Mouse (Mus musculus) liver, adult (tissue): Measurements from ENCODE around the gene Srcin1.

ENCODE experiments used
- GATA4 ChIP-seq: IDR thresholded peaks from 2 replicates; pipeline ENCODE4 v1.6.1; 2014; ENCODE audit warnings: mild to moderate bottlenecking, low read length; ENCODE audit not compliant: insufficient replicate concordance

Gene Srcin1

DNA sequence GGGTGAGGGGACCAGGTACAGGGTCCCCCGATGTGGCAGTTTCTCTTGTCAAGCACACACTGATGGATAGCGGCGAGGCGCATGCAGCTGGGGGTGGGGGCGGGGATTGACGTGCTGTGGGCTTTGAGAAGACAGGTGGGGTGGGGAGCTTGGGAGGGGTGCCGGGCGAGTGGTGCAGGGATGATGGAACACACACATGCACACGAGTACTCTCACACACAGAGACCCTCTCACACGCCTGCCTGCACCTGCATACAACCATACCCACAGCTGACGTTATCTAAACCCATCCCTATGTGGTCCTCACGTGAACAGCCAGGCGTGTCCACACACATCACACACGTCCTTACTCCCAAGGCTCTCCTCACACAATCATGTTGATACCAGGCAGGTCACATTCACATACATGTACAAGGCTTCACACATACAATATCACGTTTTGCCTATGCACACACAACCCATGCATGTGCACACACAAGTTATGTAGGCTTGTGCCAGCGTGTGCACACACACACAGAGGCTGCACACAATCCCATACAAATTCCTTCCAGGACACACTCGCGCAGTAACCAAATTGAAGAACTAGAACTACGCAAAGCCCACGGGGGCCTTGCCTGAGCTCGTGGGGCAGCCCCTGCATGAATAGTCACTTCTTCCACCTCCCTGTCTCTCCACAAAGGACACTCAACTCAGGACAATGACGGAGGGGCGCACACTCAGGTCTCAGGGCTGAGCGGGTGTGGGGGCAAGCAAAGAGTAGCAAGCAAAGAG lies 66.1 kb downstream of the Srcin1 start:
- no peak for TF ChIP-seq GATA4

DNA sequence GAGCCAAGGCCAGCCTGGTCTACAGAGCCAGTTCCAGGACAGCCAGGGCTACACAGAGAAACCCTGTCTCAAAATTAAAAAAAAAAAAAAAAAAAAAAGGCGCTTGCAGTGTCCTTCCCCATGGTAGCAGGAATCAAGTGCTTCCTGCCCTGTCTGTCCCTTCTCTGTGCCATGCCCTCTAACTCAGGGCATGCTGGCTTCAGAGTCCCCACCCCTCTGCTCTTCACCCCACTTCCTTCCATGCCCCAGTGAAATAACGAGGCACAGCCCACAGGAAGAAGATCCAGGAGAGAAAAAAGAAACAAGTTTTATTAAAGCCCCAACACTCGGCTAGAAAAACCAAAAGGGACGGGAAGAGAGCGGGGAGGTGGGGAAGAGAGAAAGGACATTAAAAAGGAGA lies 66.9 kb downstream of the Srcin1 start:
- TF ChIP-seq GATA4: no peak

DNA sequence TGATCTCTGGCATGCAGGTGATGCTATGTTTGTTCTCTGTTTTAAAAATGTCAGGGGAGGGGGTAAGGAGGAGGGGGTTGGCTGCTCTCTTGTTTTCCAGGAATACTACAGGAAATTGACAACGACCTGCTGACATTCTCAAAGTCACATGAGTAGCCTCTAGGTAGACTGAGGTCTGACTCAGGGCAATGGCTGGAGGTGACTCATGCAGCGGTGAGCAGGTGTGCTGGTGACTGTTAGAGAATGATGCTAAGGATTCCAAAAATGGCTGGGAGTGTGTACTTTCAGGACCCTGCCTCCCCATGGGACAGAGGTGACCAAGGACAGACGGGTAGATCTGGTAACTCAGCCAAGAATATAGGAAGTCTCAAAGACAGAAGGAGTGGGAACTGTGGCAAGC lies 67.8 kb downstream of the Srcin1 start:
- TF ChIP-seq GATA4: no peak

DNA sequence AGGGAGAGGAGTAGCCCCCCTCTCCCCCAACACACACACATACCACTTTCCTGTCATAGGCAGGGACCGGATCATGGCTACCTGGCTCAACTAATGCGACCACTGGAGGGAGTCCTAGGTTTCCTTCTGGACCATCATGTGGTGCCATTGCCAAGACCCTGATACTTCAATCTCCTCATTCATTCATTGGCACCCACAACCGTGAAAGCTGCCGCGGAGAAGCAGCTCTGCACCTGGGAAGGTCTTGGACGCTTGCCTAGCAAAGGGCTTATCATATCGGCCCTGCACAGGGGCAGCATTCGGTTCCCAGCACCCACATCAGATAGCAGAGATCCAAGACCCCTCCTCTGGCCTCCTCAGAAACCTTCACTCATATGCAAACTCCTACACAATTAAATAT lies 69.7 kb downstream of the Srcin1 start:
- no peak for TF ChIP-seq GATA4

DNA sequence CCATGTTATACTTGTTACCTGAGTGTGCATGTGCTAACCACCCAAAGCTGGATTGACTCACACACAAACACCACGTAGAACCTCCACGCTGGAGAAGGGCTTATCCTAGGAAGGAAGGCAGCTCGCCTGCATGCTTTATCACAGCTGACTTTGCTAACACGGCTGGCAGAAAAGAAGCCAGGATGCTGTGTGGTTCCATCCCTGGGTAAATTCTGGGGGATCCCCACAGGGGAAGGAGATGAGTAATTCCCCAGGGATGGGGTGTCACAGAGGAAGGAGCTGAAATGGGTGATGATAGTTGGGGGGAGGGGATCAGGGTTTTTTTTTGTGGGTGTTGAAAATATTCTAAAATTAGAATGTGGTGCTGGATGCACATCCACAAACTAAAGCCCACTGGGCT lies 70.2 kb downstream of the Srcin1 start:
- TF ChIP-seq GATA4: no peak

DNA sequence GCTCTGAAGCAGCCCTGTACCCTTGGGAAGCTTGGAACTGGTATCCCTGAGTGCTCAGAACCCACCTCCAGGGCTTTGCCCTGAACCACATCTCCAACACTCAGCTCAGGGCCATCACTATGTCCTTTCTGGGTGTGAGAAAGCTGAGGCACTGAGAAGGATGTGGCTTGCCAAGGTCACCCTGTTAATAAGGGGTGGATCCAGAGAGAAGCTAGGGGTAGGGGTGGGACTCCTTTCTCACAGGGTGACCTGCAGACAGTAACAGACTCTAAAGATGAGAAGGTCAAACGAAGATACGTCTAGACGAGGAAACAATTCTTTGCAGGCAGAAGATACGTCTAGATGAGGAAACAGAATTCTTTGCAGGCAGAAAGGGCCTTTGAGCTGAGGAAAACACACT lies 73.1 kb downstream of the Srcin1 start:
- TF ChIP-seq GATA4: no peak

DNA sequence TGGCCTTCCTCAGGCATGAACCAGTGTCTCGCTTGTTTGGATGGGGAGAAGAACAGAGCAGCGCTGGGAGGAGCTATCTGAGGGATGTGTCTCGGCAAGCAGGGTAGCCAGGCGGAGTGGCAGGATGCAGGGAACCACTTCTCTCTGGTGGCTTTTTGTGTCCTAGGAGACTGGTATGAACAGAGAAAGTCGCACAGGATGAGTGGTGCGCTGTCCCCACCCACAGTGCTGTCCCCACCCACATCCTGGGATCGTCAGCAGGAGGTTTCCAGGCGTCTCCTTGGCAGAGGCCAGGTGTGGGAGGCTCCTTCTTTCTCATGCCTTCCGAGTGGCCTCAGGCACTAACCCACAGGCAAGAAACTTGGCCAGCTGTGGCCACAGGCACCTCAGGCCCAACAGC lies 73.6 kb downstream of the Srcin1 start:
- no peak for TF ChIP-seq GATA4

DNA sequence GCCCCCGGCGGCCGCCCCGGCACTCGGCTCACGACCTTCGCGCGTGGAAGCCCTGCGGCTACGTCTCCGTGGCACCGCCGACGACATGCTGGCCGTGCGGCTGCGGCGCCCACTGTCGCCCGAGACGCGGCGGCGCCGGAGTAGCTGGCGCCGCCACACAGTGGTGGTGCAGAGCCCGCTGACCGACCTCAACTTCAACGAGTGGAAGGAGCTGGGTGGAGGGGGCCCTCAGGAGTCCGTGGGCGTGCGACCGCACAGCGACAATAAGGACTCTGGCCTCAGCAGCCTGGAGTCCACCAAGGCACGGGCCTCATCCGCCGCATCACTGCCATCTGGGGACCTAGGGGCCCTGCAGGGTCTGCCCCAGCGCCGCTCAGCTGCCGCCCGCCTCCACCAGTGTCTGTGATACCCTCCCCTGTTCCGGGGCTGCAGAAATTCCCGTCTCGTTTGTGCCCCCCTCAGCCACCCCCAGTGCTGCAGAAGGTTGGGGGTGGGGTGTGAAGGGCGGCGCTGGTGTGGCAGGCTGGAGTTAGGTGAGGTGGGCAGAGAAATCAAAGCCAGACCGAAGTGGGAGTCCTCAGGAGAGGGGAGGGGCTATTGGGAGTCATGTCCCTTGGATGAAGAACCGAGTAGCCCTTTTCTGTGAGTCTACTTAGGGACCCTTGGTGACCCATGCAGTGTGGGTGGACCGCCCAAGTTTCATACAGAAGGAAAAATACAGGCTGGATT lies 75.1 kb downstream of the Srcin1 start:
- no peak for TF ChIP-seq GATA4

DNA sequence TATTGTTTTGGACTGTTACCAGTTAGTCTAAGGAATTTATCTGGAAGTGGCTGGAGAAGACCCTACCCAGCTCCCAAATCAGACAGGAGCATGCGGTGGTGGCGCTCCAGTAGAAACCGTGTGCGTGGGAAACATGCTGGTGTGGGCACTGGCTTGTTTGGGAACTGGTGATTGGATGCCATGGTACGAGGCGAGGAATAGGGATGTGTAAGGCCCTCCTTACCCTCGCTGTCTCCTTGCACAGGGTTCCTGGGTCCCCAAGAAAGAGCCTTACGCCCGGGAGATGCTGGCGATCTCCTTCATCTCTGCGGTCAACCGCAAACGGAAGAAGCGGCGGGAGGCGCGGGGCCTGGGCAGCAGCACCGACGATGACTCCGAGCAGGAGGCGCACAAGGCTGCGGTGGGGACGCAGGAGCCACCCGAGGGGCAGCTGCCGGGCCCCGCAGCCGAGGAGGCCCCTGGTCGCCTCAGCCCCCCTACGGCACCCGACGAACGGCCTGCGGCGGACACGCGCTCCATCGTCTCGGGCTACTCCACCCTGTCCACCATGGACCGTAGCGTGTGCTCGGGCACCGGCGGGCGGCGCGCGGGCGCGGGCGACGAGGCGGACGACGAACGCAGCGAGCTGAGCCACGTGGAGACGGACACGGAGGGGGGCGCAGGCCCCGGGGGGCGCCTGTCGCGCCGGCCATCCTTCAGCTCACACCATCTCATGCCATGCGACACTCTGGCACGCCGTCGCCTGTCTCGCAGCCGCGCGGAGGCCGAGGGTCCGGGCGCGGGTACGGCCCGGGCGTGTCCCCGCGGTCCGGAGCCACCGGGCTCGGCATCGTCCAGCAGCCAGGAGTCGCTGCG lies 75.9 kb downstream of the Srcin1 start, which contains the start of gene 4933428G20Rik:
TSS of gene 4933428G20Rik (minus strand) at position 476 of the 855 bp plus-strand sequence.
- no peak for TF ChIP-seq GATA4

DNA sequence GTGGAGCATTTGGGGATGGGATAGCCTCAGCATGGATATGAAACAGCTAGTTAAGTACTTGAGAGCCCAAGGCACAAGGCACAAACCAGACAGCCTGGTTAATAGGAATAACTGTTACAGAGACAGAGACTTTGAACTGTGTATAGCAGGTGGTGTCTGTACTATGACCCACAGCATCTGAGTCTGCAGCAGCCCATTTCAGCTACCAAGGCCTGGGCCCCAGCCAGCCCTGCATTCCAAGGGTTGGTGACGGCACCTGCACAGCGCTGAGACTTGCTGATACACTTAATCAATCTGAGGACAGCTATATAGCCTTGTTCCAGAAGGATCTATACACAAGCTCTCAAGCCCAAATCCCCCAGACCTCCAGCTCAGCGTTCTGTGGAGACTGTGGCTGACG lies 78.4 kb downstream of the Srcin1 start:
- TF ChIP-seq GATA4: no peak

DNA sequence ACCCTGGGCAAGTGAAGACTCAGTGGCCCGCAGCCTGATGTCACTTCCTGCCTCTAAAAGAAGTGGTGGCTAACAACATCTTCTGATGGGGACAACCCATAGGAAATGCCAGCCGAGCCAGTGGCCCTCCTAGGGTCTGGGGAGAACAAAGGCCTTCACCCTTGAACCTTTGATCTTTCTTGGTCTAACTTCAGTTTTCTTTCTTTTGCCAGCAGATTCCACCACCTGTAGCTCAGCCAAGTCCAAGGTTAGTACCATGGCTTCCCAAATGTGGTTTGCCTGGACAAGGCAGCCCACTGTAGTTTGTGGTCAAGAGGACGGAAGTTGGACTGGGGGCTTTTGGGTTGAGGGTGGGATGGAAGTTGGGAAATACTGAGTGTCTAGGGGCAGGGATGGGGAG lies 83.2 kb downstream of the Srcin1 start:
- no peak for TF ChIP-seq GATA4

DNA sequence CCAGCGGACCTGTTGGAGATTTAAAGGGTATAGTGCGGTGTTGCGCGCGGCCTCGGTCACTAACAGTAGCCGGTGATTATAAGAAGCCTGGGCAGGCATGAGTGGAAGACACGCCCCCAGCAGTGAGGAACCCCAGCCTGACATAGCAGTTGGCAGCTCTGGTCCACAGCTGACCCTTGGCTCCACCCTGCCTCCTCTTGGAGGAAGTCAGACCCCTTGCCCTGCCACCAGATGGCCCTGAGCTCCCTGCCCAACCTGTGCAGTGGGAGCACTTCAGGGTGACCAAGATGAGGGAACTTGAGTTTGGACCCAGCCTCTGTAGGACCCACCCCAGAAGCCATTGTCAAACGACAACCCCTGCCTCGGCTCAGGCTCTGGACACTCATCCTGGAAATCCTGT lies 84.3 kb downstream of the Srcin1 start:
- no peak for TF ChIP-seq GATA4

DNA sequence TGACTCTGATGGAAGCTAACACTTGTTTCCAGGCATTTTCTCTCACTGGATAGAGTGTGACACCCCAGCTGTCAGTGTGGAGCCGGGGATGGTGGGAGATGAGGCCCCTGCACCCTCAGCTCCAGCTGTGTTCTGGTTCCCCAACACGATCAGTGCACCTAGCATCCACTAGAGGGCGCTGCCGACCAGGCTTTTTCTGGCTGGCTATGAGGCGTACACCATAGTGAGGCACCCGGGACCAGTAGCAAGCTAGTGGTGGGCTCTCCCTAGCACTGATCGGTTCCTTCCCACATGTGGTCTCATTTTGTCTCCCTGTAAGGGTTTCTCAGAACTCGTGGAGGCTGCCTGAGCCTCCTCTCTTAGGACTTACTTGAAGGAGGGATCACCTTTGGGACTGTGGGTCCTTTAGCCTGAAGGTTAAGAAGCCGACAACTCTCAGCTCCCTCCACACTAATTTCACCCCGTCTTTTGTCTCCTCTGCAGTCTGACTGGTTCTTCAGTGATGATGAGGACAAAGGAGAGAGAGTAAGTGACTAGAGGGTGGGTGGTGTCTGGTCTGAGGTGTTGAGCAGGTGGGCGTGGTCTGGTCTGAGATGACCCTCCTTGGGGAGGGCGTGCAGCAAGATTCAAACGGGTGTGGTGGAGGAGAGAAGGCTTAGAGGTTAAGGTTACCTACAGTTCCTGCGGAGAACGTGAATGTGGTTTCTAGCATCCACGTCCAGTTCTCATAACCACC lies 86.2 kb downstream of the Srcin1 start:
- no peak for TF ChIP-seq GATA4

DNA sequence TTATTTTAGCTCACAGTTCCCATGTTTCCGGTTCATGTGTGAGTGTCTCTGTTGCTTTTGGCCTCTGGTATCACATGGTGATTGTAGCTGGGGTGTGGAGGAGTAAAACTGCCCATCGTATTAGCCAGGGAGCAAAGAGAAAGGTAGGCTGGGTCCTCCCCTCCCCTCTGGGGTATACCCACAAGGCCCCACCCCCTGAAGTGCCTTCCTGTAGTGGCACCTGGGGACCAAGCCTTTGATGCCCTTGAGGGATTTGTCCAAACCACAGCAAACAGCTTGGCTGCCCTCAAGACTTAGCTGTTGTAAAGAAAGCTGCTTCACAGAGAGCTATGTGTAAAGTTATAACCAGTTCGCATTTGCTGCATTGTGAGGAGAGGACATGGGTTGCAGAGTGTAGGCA lies 88.3 kb downstream of the Srcin1 start:
- no peak for TF ChIP-seq GATA4

DNA sequence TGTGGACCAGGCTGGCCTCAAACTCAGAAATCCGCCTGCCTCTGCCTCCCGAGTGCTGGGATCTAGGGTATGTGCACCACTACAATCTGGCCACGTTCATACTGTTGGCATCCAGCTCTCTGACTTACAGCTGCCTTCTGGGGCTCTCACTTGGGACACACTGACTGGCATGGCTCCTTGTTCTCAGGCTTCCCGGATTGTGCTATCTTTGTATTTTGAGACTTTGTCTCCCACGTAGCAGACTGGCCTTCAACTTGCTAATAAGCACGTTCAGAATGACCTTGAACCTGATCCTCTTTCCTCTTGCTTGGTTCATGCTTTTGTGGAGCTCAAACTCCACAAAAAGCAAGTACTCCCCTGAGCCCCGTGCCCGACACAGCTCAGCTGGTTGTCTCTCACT lies 90.3 kb downstream of the Srcin1 start:
- no peak for TF ChIP-seq GATA4
